Mouse (Mus musculus): Measurements from ENCODE around the gene Igf2bp2. TPM values are rescaled to one million over a fixed set of nuclear protein-coding genes. Genes with fewer than 3 reads are reported as not detected.

Gene Igf2bp2
- total RNA-seq (2015; ENCODE audit: low replicate concordance), result 1.1 TPM in 1 of 2 replicates, not detected in the other
- total RNA-seq (2017; ENCODE audit: low replicate concordance), result 0.38 TPM in 1 of 2 replicates, not detected in the other

DNA sequence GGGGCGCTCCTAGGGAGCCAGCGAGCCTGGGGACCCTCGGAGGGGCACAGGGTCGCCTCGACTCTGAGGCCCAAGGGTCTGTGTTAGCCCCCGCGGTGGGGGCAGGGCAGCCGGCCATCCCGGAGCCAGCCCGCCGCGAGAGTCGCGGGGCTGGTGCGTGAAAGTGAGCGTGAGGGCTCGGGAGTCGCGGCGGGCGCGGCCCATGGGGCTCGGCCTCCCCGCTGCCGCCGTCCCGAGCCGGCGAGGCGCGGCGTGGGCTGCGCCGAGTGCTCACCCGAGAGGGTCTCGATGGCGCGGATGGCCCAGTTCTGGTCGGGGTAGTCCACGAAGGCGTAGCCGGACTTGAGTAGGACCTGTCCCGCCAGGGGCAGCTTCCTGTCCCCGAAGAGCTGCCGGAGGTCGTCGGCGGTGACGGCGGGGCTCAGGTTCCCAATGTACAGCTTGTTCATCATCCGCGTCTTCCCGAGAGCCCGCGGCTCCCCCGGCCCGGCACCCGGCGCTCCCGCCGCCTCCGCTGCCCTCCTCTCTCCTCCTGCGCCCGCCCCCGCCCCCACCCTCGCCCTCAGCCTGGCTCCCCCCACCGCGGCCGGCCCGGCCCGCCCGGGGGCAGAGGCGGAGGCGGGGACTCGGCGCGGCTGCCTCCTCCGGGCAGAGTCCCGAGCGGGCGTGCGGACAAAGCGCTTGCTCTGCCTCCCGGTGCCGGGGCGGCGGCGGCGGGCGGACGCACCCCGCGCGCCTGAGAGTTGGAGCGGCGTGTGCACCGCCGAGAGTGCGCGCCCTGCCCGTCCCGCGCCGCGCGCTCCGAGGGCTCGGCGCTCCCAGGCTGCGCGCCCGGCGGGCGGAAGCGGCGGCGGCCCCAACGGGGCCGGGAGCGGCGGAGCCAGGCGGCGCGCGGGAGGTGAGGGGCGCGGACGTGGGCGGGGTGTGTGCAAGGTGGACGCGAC, at the start of gene Igf2bp2:
TSS of gene Igf2bp2 (minus strand) at position 788 of the 944 bp plus-strand sequence.
- ATAC-seq (replicated peaks; ENCODE audit: low FRiP score, poor library complexity, severe bottlenecking), result no peak

DNA sequence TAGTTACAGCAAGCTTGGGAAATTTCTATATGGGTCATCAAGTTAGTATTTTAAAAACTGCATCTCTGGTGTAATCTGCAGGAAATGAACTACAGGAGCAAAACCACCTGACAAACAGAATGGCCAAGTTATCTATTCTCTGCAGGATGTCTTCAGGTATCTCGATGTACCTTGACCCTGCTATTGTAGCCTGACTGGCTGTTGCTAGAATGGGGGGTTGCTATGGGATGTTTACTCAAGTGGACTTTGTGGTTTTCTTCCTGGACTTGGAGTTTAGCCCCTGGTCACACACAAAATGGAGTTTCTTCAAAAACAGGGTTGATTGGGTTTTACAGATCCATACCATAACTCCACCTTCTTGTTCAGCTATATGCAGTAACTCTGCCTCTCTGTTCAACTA, 40.4 kb upstream of the Igf2bp2 start:
- ATAC-seq (replicated peaks; ENCODE audit: low FRiP score, poor library complexity, severe bottlenecking), result no peak

DNA sequence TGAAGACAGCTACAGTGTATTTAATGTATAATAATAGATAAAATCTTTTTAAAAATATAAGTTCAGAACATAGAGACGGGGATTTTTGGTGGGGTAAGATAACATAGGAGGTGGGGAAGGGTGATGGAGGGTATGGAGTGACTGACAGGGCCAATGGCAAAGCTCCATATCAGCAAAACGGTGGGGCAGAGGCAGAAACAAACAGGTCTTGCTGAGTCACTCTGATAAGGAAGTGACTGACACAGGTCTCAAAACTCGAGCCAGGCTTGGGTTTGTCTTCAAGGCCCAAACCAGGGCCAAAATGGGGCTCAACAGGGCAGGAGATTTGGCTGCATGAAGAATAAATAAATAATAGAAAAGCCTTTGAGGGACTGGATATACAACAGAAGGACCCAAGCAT, 38.8 kb upstream of the Igf2bp2 start:
- ATAC-seq (replicated peaks; ENCODE audit: low FRiP score, poor library complexity, severe bottlenecking), result no peak

DNA sequence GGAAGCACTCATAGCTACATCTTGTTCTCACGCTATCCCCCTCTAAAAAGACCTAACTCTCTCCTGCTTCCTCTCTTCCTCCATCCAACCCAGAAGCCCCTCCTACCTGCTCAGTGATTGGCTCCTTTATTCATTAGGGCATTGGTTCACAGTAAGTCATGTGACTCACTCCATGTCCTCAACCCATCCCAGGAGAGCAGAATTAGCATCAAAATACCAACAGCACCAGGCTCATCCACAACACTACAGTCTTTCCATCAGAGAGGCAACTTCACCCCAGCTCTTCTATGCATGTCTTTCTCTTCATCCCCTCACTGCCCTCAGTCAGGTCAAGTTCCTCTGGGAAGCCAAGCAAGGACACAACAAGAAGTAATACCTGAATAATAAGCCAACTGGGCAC, 37.4 kb upstream of the Igf2bp2 start:
- no peak for ATAC-seq (replicated peaks; ENCODE audit: low FRiP score, poor library complexity, severe bottlenecking)

DNA sequence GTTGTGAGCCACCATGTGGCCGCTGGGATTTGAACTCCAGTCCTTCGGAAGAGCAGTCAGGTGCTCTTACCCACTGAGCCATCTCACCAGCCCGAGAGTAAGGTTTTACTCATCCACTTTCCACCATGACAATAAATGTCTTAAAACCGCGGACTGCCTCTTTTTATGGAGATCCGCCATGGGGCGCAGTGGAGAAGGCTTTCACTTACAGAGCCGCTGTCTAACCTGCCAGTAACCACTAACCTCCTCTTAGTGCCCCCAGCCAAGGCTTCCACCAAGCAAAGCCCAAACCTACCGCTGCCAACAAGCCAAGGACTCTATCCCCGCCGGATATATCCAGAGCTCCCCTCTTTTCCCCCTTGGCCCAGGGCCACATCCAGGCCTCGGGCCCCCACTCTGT, 24.3 kb upstream of the Igf2bp2 start:
- no peak for ATAC-seq (replicated peaks; ENCODE audit: low FRiP score, poor library complexity, severe bottlenecking)

DNA sequence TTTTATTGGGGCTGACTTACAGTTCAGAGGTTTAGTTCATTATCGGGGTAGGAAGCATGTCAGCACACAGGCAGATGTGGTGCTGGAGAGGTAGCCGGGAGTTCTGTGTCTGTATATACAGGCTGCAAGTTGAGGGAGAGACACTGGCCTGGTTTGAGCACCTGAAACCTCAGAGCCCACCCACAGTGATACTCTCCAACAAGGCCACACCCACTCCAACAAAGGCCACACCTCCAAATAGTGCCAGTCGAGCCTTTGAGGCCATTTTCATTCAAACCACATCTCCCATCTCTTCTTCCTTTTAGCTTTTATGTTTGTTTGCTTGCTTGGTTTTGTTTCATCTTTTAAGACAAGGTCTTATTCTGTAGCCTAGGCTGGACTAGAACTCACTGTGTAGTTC, 22.3 kb upstream of the Igf2bp2 start:
- ATAC-seq (replicated peaks; ENCODE audit: low FRiP score, poor library complexity, severe bottlenecking), result no peak

DNA sequence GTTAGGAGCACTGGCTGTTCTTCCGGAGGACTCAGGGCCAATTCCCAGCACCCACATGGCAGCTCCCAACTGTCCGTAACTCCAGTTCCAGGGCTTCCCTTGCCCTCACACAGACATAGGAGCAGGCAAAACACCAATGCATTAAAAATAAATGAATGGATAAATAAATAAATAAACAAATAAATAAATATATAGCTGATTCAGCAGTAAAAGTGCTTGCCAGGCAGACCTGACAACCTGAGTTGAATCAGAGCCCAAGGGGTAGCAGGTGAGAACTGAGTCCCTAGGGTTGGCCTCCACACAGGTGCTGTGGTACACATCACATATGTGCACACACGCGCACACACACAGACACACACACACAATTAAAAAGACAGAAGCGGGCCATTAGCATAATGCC, 21.0 kb upstream of the Igf2bp2 start:
- ATAC-seq (replicated peaks; ENCODE audit: low FRiP score, poor library complexity, severe bottlenecking), result no peak

DNA sequence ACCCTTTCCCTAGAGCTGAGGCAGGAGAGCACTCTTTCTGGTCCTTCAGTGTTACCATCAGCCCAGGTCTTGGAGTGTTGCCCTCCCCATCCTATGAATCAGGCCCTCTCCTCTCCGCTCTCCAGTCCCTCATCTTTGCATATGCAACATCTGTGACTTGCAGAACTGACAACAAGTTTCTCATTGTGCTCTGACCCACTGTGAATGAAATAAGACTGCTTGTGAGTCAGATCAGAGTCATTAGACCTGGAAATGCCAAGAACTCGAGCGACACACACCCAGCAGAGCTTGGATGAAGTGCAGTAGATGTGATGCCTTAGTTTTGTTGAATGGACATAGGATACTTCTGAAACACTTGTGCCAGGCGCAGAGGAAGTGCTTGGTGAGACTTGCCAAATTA, 19.2 kb upstream of the Igf2bp2 start:
- no peak for ATAC-seq (replicated peaks; ENCODE audit: low FRiP score, poor library complexity, severe bottlenecking)

DNA sequence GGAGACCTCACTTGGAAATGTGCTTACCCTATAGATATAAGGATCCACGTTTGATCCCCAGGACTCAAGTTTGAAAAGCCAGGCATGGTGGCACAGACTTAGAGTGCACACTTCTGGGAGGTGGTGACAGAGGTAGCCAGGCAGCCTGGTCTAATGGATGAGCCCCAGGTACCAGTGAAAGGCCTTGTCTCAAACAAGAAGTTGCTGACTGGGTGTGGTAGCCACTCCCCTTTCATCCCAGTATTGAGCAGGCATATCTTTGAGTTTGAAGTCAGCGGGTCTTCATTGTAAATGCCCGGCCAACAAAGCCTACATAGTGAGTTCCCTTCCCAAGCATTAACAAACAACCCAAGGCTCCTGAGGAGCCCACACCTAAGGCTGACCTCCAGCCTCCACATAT, 15.7 kb upstream of the Igf2bp2 start:
- ATAC-seq (replicated peaks; ENCODE audit: low FRiP score, poor library complexity, severe bottlenecking), result no peak

DNA sequence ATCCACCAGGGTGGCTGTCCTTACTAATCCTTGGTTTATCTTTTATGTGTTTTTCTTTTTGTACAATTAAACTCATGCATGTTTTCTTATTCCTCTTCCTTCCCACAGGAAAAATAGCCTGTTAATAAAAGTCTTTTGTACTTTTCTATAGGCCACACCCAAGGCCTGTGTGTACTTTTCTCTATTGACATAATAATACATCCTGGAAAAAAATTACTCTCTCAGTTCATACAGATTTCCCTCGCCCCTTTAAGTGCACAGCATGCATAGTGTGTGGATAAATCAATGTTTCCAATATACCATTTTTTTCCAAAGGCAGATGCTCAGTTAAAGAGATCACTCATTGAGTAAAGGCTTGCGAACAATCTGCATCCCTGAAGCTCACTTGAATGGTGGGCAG, 14.9 kb upstream of the Igf2bp2 start:
- no peak for ATAC-seq (replicated peaks; ENCODE audit: low FRiP score, poor library complexity, severe bottlenecking)

DNA sequence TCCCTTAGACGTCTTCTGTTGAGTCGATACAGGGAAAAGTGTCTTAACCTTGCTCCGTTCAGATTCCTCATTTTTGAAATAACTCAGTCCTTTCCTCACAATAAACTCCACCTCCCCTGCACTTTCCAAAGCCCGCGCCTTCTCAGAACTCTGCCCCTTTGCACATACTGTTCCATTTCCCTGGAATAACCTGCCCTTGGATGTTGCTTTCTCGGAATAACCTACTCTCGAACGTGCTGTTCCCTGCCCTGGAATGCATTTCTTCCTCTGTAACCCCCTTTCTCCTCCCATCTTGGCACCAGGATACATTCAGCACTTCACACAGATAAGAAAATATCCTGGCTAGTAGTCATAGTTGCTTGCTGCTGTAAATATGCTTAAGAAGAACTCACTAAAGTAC, 5.6 kb upstream of the Igf2bp2 start:
- ATAC-seq (replicated peaks; ENCODE audit: low FRiP score, poor library complexity, severe bottlenecking), result no peak

DNA sequence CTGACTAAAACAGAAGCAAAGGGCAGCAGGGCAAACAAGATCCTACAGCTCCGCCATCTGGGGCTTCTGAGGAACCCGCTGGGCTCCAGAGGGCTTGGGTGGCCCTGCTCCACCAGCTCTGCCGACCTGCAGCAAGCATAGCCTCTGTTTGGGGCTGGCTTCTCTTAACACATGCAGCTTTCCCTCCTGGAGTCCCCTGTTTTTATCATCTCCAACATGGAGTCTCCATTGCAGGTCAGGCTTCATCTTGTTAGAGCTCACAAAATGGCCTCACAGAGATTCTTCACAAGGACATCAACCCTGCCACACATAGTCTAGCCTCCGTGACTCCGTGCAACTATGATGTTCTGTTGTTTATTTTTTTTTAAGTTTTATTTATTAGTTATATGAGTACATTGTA, 2.5 kb upstream of the Igf2bp2 start:
- no peak for ATAC-seq (replicated peaks; ENCODE audit: low FRiP score, poor library complexity, severe bottlenecking)

DNA sequence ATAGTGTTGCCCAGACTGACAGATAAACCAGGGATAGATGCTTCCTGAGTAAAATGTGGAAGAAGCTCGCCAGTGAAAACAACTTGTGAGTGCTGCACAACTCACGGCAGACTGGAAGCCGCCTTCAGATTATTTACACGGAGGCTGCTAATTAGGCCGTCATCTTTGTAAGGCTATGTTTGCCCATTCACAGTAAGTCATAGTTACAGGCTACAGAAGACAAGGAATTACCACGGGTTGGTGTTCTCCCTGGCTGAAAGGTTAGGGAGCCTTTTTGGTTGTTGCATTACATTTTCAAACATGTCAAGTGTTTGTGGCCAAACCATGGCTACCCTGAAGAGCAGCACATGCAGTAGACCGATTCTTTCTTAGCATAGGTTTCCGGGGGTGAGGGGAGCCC, 1.3 kb upstream of the Igf2bp2 start:
- ATAC-seq (replicated peaks; ENCODE audit: low FRiP score, poor library complexity, severe bottlenecking), result no peak

DNA sequence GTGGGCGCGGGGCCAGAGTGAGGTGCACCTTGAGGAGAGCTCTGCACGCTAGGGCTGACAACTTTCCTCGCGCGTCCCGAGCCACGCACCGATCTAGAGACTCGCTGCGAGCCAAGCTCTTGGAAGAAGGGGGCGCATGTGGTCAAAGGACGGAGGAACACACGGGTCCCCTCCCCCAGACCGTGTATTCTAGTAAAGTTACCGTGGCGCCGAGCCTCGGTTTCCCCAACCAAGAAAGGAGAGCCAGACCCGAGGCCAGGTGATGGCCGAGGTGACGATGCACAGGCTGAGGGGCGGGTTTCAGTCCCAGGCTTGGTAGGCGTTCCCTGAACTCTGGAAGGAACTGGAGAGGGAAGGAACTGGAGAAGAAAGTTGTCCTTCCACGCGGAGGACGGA, 355 bp upstream of the Igf2bp2 start:
- ATAC-seq (replicated peaks; ENCODE audit: low FRiP score, poor library complexity, severe bottlenecking), result no peak

DNA sequence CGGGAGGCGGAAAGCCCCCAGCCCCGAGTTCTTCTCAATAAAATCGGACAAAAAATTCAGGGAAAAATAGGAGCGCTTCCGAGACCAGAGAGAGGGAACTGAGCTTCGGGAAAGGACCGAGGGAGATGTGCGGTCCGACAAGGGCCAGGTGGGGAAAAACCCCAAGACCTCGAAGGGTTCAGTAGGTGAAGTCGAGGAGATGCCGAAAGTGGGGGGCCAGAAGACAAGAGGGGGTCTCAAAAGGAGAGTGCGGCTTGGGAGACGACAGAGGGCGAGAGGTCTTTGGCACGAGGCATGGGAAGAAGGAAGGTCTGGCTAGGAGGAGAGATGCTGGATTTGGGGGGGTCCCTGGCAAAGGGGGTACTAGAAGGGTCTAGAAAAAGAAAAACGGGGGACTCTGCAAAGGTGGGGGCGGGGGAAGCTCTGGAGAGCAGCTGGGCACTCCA, 1.0 kb downstream of the Igf2bp2 start:
- no peak for ATAC-seq (replicated peaks; ENCODE audit: low FRiP score, poor library complexity, severe bottlenecking)

DNA sequence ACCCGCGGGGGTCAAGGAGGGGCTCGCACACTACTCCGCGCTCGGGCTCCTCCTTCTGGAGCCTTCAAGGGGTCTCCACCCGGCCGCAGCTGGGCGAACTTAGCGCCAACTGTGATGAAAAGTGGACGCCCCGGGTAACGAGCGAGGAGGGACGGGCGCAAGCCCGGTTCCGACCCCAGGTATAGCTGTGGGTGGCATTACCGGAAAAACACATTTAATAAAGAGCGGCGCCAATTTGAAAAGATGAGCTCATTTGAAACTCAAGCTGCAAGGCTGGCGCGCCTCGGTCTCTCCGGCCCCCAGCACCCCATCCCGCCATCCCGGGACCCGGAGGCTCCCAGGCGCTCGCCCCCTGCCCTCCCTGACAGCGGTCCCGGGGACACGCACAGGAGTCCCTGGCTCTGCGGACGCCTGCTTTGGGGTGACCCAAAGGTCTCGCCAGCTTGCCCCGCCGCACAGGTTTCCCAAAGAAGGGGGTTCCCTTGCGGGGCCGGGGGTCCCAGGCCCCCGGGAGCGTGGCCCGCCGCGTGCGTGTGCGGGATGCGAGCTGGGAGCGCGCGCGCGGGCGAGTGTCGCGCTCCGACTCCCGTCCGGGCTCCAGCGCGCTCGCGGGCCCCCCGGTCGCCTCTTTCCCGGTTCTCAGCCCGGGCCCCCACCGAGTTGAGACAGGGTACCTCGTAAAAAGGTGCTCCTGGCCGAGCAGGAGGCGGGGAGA, 1.6 kb downstream of the Igf2bp2 start:
- ATAC-seq (replicated peaks; ENCODE audit: low FRiP score, poor library complexity, severe bottlenecking), result no peak

DNA sequence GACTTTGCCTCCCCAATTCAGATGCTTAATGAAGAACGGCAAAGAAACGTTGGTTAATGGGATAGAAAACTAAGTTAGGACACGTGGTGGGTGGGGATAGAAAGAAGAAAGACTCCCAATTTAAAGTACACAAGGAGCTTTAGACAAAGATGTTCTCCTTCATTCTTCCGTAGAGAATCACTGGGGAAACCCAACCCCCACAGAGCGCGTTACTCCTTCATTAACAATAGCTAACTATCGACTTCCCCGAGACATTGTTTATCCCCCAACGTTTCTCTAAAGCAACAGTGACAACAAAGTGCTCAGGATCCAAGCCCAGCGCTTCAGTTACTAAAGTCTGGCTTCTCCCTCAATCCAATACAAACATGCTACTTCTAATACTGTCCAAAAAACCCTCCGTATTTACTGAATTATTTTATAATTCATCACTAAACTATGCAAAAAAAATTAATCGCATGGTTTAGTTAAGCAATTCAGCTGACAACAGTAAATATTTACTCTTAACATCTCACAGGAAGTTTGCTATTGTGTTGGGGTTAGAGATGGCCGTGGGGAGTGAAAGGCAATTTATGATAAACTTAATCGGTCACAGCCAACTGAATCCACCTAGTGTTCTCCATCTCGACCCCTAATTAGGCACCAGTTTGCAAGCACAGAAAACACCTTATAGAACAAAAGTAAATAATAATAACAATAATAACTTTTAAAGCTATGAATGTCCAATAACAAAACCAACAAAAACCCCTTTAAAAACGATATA, 2.5 kb downstream of the Igf2bp2 start:
- ATAC-seq (replicated peaks; ENCODE audit: low FRiP score, poor library complexity, severe bottlenecking), result no peak

DNA sequence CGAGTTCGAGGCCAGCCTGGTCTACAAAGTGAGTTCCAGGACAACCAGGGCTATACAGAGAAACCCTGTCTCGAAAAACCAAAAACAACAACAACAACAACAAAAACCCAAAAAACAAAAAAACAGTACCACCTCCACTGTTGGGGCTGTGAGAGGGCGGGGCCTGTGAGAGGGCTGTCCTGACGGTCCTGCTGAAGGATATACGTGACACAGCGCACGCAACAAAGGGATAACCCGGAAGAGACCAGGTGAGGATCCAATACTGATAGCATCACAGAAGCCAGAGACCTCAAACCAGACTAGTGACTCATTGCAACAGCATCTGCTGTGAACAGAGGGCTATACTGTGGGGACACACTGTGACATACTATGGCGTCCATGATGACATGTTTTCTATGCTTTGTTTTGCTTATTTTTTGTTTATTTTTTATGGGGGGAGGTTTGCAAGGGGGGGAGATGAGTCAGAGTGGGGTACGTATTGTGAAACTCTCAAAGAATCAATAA, 10.1 kb downstream of the Igf2bp2 start:
- no peak for ATAC-seq (replicated peaks; ENCODE audit: low FRiP score, poor library complexity, severe bottlenecking)

DNA sequence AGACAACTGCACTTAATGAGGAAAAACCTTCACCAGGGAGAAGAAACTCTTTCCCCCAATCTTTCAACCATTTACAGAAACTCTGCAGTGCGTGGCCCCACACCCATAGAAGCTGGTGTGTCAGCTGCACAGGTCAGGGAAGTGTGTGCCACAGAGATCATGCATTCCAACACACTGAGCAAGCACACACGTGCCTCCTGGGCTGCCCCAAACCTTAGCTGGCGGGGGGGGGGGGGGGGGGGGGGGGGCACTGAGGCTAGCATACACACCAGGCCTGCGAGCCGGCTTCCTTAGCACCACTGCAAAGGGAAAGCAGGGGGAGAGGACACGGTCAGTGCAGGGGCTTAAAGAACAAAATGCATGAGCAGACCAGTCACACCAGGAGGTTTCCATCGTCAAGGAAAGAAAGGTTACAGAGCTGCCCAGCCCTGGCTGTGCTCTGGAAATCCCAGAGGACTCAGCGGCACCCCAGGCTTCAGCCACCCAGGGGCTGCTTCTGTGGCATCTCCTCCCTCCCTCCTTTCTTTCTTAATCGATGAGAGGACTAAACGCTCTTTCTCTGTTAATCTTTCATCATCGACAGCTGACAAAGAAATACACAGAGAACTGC, 11.3 kb downstream of the Igf2bp2 start:
- ATAC-seq (replicated peaks; ENCODE audit: low FRiP score, poor library complexity, severe bottlenecking), result no peak

DNA sequence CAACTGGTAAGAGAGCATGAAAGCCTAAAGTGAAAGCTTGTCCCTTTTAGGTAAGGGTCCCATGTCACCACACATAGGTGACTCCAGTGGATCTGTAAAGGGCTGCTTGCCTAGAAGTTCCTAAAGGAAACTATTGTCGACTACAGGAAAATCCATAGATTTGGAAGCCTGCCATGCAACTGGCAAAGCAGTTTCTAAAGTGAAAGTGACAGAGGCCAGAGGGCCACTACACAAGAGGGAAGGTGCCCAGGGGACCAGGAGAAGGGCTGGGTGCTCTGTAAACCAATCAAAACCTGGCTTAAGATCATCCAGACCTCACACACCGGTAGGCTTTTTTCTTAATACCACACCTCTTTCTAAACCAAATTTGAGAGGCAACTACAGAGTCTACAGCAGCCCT, 12.7 kb downstream of the Igf2bp2 start:
- no peak for ATAC-seq (replicated peaks; ENCODE audit: low FRiP score, poor library complexity, severe bottlenecking)

All from erythroid progenitor cell, adult 5-6 weeks (primary cell).